Mouse (Mus musculus): ENCODE results near the gene Vmn1r114.
"Not testable (repeated sequence)": the region's sequence is repeated elsewhere in the genome, so short reads cannot be mapped to it uniquely, and the experiment has no call there.

The Vmn1r114 gene

DNA sequence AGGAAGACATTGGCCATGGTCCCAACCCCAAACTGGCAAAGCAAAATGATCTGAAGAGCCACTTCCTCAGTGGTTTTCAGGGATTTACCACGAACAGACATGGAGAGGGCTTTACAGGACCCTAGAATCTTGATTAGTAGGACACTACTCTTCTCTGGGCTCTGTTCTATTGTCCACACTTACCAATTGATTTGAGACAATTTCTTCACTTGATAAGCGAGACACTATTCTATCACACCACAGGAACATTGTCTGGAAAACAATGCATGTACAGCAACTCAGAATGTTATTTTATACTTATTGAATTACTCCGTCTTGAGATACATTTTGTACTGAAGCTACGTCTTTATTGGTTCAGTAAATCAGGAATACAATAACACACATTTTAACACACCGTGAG lies at the start of gene Vmn1r114:
Gene Vmn1r114 (minus strand): TSS at position 101 of the 400 bp plus-strand sequence.
- not testable (repeated sequence) for DNase-seq (ENCODE audit: low read depth, low spot score)

DNA sequence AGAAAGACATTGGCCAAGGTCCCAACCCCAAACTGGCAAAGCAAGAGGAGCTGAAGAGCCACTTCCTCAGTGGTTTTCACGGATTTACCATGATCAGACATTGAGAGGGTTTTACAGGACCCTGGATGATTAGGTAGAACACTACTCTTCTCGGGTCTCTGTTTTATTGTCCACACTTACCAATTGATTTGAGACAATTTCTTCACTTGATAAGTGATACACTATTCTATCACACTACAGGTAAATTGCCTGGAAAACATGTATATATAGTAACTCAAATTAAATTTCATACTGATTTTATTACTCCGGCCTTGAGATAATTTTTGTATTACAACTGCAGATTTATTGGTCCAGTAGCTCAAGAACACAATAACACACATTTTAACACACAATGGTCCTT lies 32.9 kb upstream of the Vmn1r114 start, which contains the start of gene Vmn1r115:
Gene Vmn1r115 (minus strand): TSS at position 101 of the 400 bp plus-strand sequence.
- DNase-seq (ENCODE audit: low read depth, low spot score): not testable (repeated sequence)

- DNase-seq (ENCODE audit: low read depth, low spot score): not testable (repeated sequence)
Measured at GRCm38 (mm10) chr7:20786985-20787384, 25.0 kb downstream of the Vmn1r114 start, which contains the start of gene Vmn1r113. Vmn1r113 (plus strand) TSS chr7:20787285.

DNA sequence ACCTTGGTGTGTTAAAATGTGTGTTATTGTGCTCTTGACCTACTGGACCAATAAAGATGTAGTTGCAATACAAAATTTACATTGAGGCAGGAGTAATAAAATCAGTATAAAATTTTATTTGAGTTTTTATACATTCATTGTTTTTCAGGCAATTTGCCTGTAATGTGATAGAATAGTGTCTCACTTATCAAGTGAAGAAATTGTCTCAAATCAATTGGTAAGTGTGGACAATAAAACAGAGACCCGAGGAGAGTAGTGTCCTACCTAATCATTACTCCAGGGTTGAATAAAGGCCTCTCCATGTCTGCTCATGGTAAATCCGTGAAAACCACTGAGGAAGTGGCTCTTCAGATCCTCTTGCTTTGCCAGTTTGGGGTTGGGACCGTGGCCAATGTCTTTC lies 41.1 kb downstream of the Vmn1r114 start, which contains the start of gene Vmn1r112:
Gene Vmn1r112 (plus strand): TSS at position 301 of the 400 bp plus-strand sequence.
- DNase-seq (ENCODE audit: low read depth, low spot score): not testable (repeated sequence)
